Mouse (Mus musculus) neural tube, embryonic 14.5 days (tissue): ENCODE measurements around the gene Nhsl1. TPM values are rescaled to one million over a fixed set of nuclear protein-coding genes. Genes with fewer than 3 reads are reported as not detected.

Experiments used
- ATAC-seq: fragments of 200-750 bp; cut with Nextera tagmentation; 2 replicates; pipeline ENCODE4 v1.8.0; 2017; ENCODE audit warnings: low read depth, mild to moderate bottlenecking, moderate TSS enrichment, moderate library complexity
- H3K27ac ChIP-seq: fragments of 300-500 bp; sonication (generic); 2 replicates; pipeline ENCODE4 v1.5.1; 2014; ENCODE audit warnings: low read depth, mild to moderate bottlenecking, control low read depth, low read length, moderate library complexity, mixed read lengths
- H3K27me3 ChIP-seq: fragments of 300-500 bp; sonication (generic); 2 replicates; pipeline ENCODE4 v1.6.1; 2014; ENCODE audit warnings: low read length; ENCODE audit not compliant: control insufficient read depth, insufficient read depth
- H3K36me3 ChIP-seq: fragments of 300-500 bp; sonication (generic); 2 replicates; pipeline ENCODE4 v1.6.1; 2014; ENCODE audit warnings: low read length, mixed read lengths; ENCODE audit not compliant: control insufficient read depth, insufficient read depth
- H3K4me1 ChIP-seq: fragments of 300-500 bp; sonication (generic); 2 replicates; pipeline ENCODE4 v1.6.1; 2014; ENCODE audit warnings: low read length; ENCODE audit not compliant: control insufficient read depth, insufficient read depth
- H3K4me2 ChIP-seq: fragments of 300-500 bp; sonication (generic); 2 replicates; pipeline ENCODE4 v1.6.1; 2014; ENCODE audit warnings: mild to moderate bottlenecking, low read depth, low read length, control low read depth
- H3K4me3 ChIP-seq: fragments of 300-500 bp; sonication (generic); 2 replicates; pipeline ENCODE4 v1.5.1; 2014; ENCODE audit warnings: low read depth, low read length, control low read depth, mixed read lengths
- H3K9ac ChIP-seq: fragments of 300-500 bp; sonication (generic); replicated peaks from 2 replicates; pipeline ENCODE4 v1.6.1; 2014; ENCODE audit warnings: low read depth, mild to moderate bottlenecking, control low read depth, low read length, mixed read lengths
- H3K9me3 ChIP-seq: fragments of 300-500 bp; sonication (generic); 2 replicates; pipeline ENCODE4 v1.6.1; 2016; ENCODE audit warnings: low read length; ENCODE audit not compliant: control insufficient read depth
- WGBS: fragments of 180-500 bp; shearing (Covaris S2); extraction: QIAGEN DNeasy Blood & Tissue Kit; methylation state at CpG from one replicate; pipeline ENCODE4 v1.1.7; 2014; 5-methylcytosine and 5-hydroxymethylcytosine counted together
- polyA plus RNA-seq: library from polyadenylated mRNA; unstranded; fragments of >200 nt; fragmentation: Nextera tagmentation; extraction: Ambion mirVana; gene quantifications from 2 replicates; pipeline ENCODE4 v1.2.1, GENCODE M21; 2014

Nhsl1 gene
- polyA plus RNA-seq, 1 experiment from 2014 or later, result 21.0 TPM

DNA sequence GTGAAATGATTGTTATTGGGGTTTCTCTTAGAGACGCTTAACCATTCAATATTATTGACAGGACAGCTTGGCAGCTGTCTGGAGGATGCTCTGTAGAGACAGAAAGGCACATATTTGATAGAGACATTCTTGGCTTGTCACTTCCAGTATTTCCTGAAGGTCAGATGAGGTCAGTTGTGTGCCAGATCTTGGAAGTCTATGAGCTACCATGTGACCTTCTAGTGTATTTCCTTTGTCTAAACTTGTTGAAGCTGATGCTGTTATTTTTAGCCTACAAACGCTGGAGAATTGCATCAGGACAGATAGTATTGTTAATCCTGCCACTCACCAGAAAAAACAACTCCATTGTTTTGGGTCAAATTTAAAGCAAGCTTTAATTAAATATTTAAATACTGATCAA, 66.0 kb downstream of the Nhsl1 start:
- H3K36me3 ChIP-seq, result no peaks in the 10 kb centered on the region
- no peaks in the 10 kb centered on the region for H3K9me3 ChIP-seq
- H3K27ac ChIP-seq, result no peak overlapping the region
- H3K4me3 ChIP-seq, result no peak overlapping the region
- WGBS, result 85% methylated on average over 2 of the region's 2 CpGs
- no peaks in the 10 kb centered on the region for H3K27me3 ChIP-seq
- H3K4me1 ChIP-seq, result no peaks in the 10 kb centered on the region
- H3K4me2 ChIP-seq, result no peak overlapping the region
- H3K9ac ChIP-seq, result no peak overlapping the region
- no peak for ATAC-seq

DNA sequence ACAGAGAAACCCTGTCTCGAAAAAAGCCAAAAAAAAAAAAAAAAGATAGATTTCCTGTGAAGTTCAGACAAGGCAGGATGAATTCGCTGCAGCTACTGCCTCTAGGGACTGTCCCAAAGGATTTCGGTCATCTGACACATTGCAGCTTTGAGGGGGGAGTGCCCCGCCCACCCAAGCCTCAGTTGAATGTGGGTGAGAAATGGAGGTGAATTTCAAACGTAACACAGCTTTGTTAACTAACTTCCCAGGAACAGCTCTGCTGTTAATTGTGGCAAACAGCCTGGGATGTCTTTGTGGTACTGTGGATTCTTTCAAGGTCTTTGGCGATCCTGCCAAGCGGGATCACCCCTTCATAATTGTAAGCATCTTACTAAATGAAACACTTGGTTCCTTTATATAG, 67.4 kb downstream of the Nhsl1 start:
- 40% methylated on average over 7 of the region's 7 CpGs for WGBS
- no peak overlapping the region for H3K9ac ChIP-seq
- H3K27ac ChIP-seq, result no peak overlapping the region
- no peak overlapping the region for H3K4me3 ChIP-seq
- H3K36me3 ChIP-seq, result no peaks in the 10 kb centered on the region
- no peak for ATAC-seq
- no peaks in the 10 kb centered on the region for H3K9me3 ChIP-seq
- no peaks in the 10 kb centered on the region for H3K4me1 ChIP-seq
- H3K27me3 ChIP-seq, result no peaks in the 10 kb centered on the region
- no peak overlapping the region for H3K4me2 ChIP-seq

DNA sequence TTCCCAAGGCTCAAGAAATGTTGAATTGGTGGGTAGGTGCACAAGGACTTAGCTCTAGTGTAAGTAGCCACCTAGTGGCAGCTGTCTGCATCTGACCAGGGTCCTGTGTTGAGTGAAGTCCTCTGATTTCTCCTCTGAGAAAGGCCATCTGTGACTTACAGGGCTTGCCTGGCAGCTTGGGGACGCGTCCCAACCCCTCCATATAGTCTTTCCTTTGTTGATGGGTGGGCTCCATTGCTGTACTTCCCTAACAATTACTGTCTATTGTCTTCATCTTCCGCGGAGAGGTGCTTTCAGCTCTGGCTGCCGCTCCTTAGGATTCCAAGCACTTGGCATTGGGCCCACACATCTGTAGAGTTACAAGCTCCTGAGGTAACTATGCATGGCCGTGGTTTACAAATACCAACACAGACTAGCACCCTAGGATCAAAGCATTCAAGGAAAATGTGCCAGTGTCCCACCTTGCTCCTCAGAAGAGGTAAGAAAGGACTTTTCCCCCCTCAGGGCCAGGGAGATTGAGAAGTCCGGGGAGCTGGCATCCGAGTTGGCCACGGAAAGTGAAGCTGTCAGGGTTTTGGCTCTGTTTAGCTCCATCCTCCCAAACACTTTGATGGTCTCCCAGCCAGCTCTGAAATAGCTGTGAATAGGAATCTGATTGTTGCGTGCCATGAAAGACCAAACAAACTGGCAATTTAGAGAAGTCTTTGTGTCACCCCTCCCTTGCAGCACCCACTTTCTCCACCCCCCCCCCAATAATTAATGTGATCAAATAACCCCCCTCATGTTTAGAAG, 70.2 kb downstream of the Nhsl1 start:
- 14% methylated on average over 10 of the region's 10 CpGs for WGBS
- Histone ChIP-seq H3K9ac (no peak overlapping the region), H3K4me1 (no peaks in the 10 kb centered on the region), H3K27me3 (no peaks in the 10 kb centered on the region), H3K36me3 (no peaks in the 10 kb centered on the region), H3K4me3 (no peak overlapping the region), H3K4me2 (no peak overlapping the region), H3K27ac (no peak overlapping the region), H3K9me3 (no peaks in the 10 kb centered on the region)
- ATAC-seq, result peak; percentile 77; the same call in 1 of the 2 replicates

DNA sequence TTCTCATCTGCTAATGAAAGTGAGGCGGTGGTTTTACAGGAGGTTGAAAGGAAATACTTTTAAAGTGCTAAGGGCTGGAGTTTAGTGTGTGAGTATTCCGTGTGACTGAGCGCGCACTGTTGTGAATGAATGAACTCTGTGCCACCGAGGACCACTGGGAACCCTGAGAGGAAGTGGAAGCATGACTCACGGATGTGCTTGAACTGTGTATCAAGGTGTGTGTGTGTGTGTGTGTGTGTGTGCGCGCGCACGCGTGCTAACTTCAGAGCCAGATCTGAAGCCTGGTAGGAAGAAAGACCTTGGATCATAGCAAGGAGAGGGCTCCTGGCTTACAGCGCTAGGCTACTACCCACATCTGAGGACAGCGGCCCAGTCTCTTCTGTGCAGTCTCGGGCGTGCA, 71.2 kb downstream of the Nhsl1 start:
- Histone ChIP-seq H3K9ac (no peak overlapping the region), H3K4me1 (no peaks in the 10 kb centered on the region), H3K27ac (no peak overlapping the region), H3K9me3 (no peaks in the 10 kb centered on the region), H3K4me3 (no peak overlapping the region), H3K27me3 (no peaks in the 10 kb centered on the region), H3K36me3 (no peaks in the 10 kb centered on the region), H3K4me2 (no peak overlapping the region)
- WGBS, result 88% methylated on average over 15 of the region's 15 CpGs
- no peak for ATAC-seq

DNA sequence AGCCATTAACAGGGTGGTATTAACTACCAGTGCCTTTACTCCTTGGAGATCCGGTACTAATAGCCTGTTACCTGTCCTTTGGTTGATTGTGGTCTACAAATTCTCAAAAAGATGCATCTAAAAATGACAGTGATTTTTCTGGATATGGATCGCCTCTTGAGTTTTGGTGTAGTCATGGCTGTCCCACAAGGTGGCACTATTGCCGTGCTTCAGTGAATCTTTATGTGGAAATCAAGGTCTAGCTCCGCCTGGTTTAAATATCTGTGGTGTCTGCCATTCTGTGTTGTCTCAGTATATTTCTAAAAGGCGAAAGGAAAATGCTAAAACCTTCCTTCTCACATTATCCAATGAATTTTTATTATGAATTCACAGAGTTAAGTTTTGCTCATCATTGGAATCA, 72.8 kb downstream of the Nhsl1 start:
- Histone ChIP-seq H3K4me1 (no peaks in the 10 kb centered on the region), H3K9ac (no peak overlapping the region), H3K36me3 (no peaks in the 10 kb centered on the region), H3K27ac (no peak overlapping the region), H3K4me3 (no peak overlapping the region), H3K4me2 (no peak overlapping the region), H3K9me3 (no peaks in the 10 kb centered on the region), H3K27me3 (no peaks in the 10 kb centered on the region)
- 41% methylated on average over 5 of the region's 5 CpGs for WGBS
- ATAC-seq, result no peak

DNA sequence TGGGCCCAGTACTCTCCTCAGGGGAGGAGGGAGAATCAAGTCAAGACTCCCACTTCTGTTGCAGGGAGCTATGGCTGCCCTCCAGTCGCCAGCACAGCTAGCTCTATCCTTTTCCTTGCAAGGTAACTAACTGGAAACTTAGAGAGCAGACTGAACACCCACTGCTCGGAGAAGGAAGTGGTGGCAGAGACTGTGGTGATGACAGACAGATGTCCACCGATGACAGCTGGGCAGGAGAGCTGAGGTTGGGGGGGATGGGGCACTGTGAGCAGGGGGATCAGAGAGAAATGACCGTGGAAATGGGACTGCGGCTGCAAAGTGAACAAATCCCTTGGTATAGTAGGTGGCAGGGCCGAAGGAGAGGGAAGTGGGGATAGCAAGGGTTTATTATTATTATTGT, 73.5 kb downstream of the Nhsl1 start:
- H3K27me3 ChIP-seq, result no peaks in the 10 kb centered on the region
- H3K9me3 ChIP-seq, result no peaks in the 10 kb centered on the region
- H3K4me3 ChIP-seq, result no peak overlapping the region
- H3K36me3 ChIP-seq, result no peaks in the 10 kb centered on the region
- H3K4me2 ChIP-seq, result no peak overlapping the region
- H3K27ac ChIP-seq, result no peak overlapping the region
- 85% methylated on average over 6 of the region's 6 CpGs for WGBS
- H3K9ac ChIP-seq, result no peak overlapping the region
- H3K4me1 ChIP-seq, result no peaks in the 10 kb centered on the region
- ATAC-seq, result no peak

DNA sequence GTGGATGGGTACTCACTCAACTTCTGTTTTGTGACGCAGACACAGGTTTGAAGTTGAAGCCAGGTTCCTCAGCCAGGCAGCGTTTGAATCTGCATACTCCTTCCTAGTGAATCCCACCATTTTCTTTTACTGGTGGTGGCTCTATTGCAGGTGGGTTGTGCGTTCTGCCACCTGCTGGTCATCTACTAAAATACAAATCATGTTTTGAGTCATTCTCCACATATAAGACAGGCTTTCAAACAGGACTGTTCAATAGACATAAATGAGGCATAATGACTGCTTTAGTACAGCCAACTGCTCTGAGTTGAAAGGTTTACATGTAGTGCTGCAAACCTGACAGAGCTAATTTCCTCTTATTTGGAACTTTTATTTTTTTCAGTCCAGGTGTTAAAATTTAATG, 75.0 kb downstream of the Nhsl1 start:
- no peak overlapping the region for H3K9ac ChIP-seq
- H3K4me3 ChIP-seq, result no peak overlapping the region
- 59% methylated on average over 3 of the region's 3 CpGs for WGBS
- H3K27me3 ChIP-seq, result no peaks in the 10 kb centered on the region
- ATAC-seq, result no peak
- no peak overlapping the region for H3K4me2 ChIP-seq
- H3K36me3 ChIP-seq, result no peaks in the 10 kb centered on the region
- H3K9me3 ChIP-seq, result no peaks in the 10 kb centered on the region
- no peaks in the 10 kb centered on the region for H3K4me1 ChIP-seq
- H3K27ac ChIP-seq, result no peak overlapping the region

DNA sequence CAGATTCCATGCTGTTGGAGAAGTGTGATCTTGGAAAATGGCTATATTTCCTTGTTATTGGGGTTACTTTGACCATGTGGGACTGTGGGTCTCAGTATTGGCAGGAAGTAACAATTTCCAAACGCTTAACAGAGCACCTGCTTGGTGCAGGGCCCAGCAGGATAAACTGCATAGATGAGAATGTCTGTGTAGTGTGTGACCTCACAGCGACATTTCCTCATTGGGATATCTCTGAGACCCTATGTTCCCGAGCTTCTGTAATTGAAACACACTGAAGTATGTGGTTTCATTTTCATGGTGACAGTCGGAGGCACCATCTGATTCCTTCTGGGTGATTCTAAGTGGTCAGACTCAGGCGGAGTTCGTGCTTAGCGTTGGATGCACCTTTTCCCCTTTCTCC, 75.5 kb downstream of the Nhsl1 start:
- 86% methylated on average over 7 of the region's 7 CpGs for WGBS
- no peak for ATAC-seq
- no peak overlapping the region for H3K4me2 ChIP-seq

DNA sequence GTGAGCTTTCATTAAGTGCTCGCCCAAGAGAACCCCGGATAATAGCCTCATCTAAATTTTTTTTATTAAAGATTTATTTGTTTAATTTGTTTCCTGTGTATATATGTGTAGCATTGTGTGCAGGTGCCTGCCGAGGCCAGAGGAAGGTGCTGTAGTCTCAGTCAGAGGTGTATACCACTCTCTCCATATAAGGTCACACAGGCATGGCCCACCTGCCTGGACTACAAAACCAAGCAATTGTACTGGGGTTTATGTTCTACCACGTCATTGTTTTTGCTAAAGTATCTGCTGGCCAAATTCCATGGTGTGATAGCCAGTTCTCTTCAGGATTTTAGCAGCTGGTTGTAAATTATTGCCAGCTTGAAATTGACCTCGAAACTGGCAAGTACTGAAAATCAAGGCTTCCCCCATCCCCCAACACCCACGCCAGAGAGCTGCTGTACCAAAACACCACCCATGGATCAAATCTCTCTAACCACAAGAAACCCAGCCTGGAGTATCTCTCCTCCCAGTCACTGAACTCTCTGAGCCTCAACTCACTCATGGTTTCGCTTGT, 81.4 kb downstream of the Nhsl1 start:
- no peak overlapping the region for H3K27ac ChIP-seq
- H3K4me3 ChIP-seq, result no peak overlapping the region
- no peaks in the 10 kb centered on the region for H3K36me3 ChIP-seq
- no peak overlapping the region for H3K9ac ChIP-seq
- H3K4me2 ChIP-seq, result no peak overlapping the region
- no peaks in the 10 kb centered on the region for H3K9me3 ChIP-seq
- 65% methylated on average over 7 of the region's 7 CpGs for WGBS
- no peaks in the 10 kb centered on the region for H3K4me1 ChIP-seq
- H3K27me3 ChIP-seq, result no peaks in the 10 kb centered on the region
- ATAC-seq, result peak; percentile 39; the same call in 1 of the 2 replicates

More for the DNA sequence above, 75.5 kb downstream of the Nhsl1 start:
- Histone ChIP-seq H3K36me3 (no peaks in the 10 kb centered on the region), H3K4me1 (no peaks in the 10 kb centered on the region), H3K4me3 (no peak overlapping the region), H3K27me3 (no peaks in the 10 kb centered on the region), H3K9me3 (no peaks in the 10 kb centered on the region), H3K9ac (no peak overlapping the region), H3K27ac (no peak overlapping the region)
